Mouse (Mus musculus): ENCODE data around the gene Pitpnm3. TPM values are rescaled to one million over a fixed set of nuclear protein-coding genes. Genes with fewer than 3 reads are reported as not detected.
A peak's percentile ranks its signal among the peaks of the same experiment; 100 is the strongest.

The Pitpnm3 gene
- polyA plus RNA-seq, 1 experiment from 2014 or later: 0.07 TPM

DNA sequence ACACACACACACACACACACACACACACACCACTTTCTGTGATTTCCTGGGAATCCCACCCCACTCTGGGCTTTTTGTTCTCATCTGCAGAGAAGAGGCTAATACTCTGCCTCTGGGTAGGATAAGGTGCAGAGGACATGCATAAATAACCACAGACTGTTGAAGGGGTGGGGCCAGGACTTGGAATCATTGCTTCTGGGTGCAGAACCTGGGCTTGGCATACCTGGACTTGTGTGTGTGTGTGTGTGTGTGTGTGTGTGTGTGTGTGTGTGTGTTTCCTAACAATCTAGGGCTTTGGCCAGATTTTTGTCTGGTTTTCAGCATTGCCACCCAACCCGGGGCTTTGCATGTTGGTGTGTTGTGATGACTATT is 10.3 kb upstream of the Pitpnm3 start:
- Histone ChIP-seq H3K4me2 (no peak overlapping the region), H3K4me3 (ENCODE audit: low read depth, low read length) (no peak overlapping the region), H3K9ac (ENCODE audit: low read depth, low read length) (no peak overlapping the region), H3K27me3 (ENCODE audit: control insufficient read depth, insufficient read depth, low read length) (peaks cover 4% of the 10 kb centered on the region; the same call in 1 of the 2 replicates), H3K9me3 (replicated peaks; ENCODE audit: control insufficient read depth, low read length) (no peaks in the 10 kb centered on the region), H3K4me1 (ENCODE audit: control insufficient read depth, insufficient read depth, low read length) (no peaks in the 10 kb centered on the region), H3K36me3 (ENCODE audit: control insufficient read depth, insufficient read depth, low read length) (no peaks in the 10 kb centered on the region), H3K27ac (ENCODE audit: low read depth, low read length) (no peak overlapping the region)
- no peak for ATAC-seq (replicated peaks; ENCODE audit: insufficient number of reproducible peaks, low FRiP score, low TSS enrichment)
- WGBS (ENCODE audit: insufficient replicate concordance): 94% methylated on average over 1 of the region's 1 CpGs

DNA sequence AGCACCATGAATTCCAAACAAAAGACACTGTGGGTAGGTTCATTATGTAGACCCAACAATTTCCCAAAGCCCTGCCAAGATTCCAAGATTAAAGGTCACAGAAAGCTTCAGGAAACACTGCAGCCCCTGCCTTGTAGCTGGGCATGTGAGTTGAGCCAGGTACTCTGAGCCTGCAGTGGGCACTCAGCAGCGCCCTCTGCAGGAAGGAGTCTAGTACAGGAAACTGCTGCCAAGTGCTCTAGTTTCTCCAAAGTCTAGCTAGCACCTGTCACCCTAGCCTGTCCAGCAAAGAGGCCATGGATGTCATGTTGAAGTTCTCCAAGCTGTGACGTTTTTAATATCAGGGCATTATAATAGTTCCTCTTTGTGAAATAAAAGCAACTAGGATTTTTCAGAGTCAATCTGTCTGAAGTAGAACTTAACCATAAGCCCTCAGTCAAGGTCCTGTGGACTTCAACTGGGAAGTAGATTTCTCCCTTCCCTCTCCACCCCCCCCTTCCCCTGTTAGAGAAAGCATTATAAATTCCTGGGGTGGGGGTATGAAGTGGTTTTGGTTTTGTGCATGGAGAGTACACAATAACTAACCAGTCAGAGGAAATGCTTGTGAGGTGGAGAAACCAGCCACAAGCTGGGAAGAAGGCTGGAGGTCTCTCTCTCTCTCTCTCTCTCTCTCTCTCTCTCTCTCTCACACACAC is 9.8 kb upstream of the Pitpnm3 start:
- Histone ChIP-seq H3K9me3 (replicated peaks; ENCODE audit: control insufficient read depth, low read length) (no peaks in the 10 kb centered on the region), H3K36me3 (ENCODE audit: control insufficient read depth, insufficient read depth, low read length) (no peaks in the 10 kb centered on the region), H3K27me3 (ENCODE audit: control insufficient read depth, insufficient read depth, low read length) (peaks cover 4% of the 10 kb centered on the region; the same call in 1 of the 2 replicates), H3K27ac (ENCODE audit: low read depth, low read length) (no peak overlapping the region), H3K4me1 (ENCODE audit: control insufficient read depth, insufficient read depth, low read length) (no peaks in the 10 kb centered on the region), H3K4me2 (no peak overlapping the region), H3K9ac (ENCODE audit: low read depth, low read length) (no peak overlapping the region), H3K4me3 (ENCODE audit: low read depth, low read length) (no peak overlapping the region)
- 8% methylated on average over 2 of the region's 2 CpGs for WGBS (ENCODE audit: insufficient replicate concordance)
- ATAC-seq (replicated peaks; ENCODE audit: insufficient number of reproducible peaks, low FRiP score, low TSS enrichment): no peak

DNA sequence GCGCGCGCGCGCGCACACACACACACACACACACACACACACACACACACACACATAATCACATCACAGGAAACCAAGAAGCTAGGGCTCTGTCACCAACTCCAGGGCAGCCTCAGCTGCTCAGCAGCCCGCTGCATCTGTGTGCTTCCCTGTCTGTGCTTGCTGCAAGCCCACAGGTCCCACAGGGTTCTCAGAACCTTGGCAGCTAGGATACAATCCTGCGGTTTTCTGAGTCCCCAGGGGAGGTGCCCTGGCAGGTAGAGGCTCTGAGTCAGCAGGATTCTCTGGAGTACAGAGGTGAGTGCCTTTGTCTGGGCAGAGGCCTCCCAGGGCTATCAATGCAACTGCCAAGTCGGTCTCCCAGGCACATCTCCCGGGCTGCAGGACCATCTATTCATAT is 7.3 kb upstream of the Pitpnm3 start:
- H3K27ac ChIP-seq (ENCODE audit: low read depth, low read length): no peak overlapping the region
- WGBS (ENCODE audit: insufficient replicate concordance): 55% methylated on average over 10 of the region's 10 CpGs
- H3K27me3 ChIP-seq (ENCODE audit: control insufficient read depth, insufficient read depth, low read length): peaks cover 11% of the 10 kb centered on the region
- no peaks in the 10 kb centered on the region for H3K36me3 ChIP-seq (ENCODE audit: control insufficient read depth, insufficient read depth, low read length)
- H3K4me3 ChIP-seq (ENCODE audit: low read depth, low read length): no peak overlapping the region
- ATAC-seq (replicated peaks; ENCODE audit: insufficient number of reproducible peaks, low FRiP score, low TSS enrichment): no peak
- no peaks in the 10 kb centered on the region for H3K4me1 ChIP-seq (ENCODE audit: control insufficient read depth, insufficient read depth, low read length)
- H3K4me2 ChIP-seq: no peak overlapping the region
- no peaks in the 10 kb centered on the region for H3K9me3 ChIP-seq (replicated peaks; ENCODE audit: control insufficient read depth, low read length)
- H3K9ac ChIP-seq (ENCODE audit: low read depth, low read length): no peak overlapping the region

DNA sequence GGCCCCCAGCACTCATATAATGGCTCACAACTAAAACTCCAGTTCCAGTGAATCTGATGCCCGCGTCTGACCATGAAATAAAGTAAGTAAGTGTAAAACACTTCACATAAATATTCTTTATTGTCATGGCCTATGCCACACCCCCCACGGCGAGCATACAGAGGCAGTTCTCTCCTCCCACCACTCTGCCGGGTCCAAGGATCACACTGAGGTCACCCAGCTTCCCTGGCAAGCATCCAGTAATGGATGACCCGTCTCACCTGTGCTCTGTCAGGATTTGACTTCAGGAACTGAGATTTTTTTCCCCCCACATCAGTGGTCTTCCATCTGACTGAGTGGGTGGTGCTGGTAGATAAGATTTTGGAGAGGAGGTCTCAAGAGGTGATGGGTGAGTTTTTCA is 4.6 kb upstream of the Pitpnm3 start:
- 57% methylated on average over 6 of the region's 6 CpGs for WGBS (ENCODE audit: insufficient replicate concordance)
- Histone ChIP-seq H3K4me3 (ENCODE audit: low read depth, low read length) (no peak overlapping the region), H3K36me3 (ENCODE audit: control insufficient read depth, insufficient read depth, low read length) (no peaks in the 10 kb centered on the region), H3K4me2 (no peak overlapping the region), H3K27ac (ENCODE audit: low read depth, low read length) (no peak overlapping the region), H3K9ac (ENCODE audit: low read depth, low read length) (no peak overlapping the region), H3K4me1 (ENCODE audit: control insufficient read depth, insufficient read depth, low read length) (peaks cover 2% of the 10 kb centered on the region; the same call in 1 of the 2 replicates), H3K27me3 (ENCODE audit: control insufficient read depth, insufficient read depth, low read length) (peaks cover 36% of the 10 kb centered on the region), H3K9me3 (replicated peaks; ENCODE audit: control insufficient read depth, low read length) (no peaks in the 10 kb centered on the region)
- ATAC-seq (replicated peaks; ENCODE audit: insufficient number of reproducible peaks, low FRiP score, low TSS enrichment): no peak

DNA sequence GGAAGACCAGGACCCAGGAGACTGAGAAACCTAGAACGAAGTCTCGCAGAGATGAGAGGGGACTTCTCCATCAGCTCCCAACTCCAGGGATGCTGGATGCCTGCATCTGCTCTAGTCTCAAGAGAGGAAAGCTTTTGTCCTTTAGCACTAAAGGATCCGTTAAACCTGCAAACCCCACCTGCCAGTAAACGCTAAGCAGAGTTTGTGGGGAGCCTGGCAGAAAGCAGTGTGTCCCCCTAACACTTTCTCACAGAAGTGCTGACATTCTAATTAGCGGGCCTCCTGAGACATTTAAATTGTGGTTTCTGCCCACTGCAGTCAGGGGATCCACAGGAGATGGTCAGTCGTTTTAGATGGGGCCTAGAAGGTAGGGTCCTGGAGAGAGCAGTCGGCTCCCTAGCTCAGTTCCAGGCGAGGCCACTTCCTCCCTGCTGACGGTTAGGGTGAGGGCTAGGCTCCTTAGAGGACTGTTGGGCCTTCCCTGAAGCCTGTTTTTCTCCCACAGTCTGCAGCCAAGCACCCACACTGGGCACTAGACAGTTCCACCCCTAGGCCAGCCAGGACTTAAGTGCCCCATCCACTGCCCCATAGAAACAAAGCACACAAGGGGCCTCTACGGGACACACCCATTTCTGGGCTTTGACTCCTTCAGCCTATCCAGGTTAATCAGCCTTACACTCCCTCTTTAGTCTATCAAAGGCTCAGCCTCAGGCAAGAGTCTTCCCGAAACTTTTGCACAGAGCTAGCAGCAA is 829 bp upstream of the Pitpnm3 start:
- Histone ChIP-seq H3K4me3 (ENCODE audit: low read depth, low read length) (peak overlapping the region; percentile 65; the same call in 1 of the 2 replicates), H3K27ac (ENCODE audit: low read depth, low read length) (no peak overlapping the region), H3K36me3 (ENCODE audit: control insufficient read depth, insufficient read depth, low read length) (no peaks in the 10 kb centered on the region), H3K27me3 (ENCODE audit: control insufficient read depth, insufficient read depth, low read length) (peaks cover 56% of the 10 kb centered on the region), H3K4me1 (ENCODE audit: control insufficient read depth, insufficient read depth, low read length) (peaks cover 13% of the 10 kb centered on the region), H3K9ac (ENCODE audit: low read depth, low read length) (no peak overlapping the region), H3K4me2 (peak overlapping the region; percentile 98), H3K9me3 (replicated peaks; ENCODE audit: control insufficient read depth, low read length) (no peaks in the 10 kb centered on the region)
- no peak for ATAC-seq (replicated peaks; ENCODE audit: insufficient number of reproducible peaks, low FRiP score, low TSS enrichment)
- WGBS (ENCODE audit: insufficient replicate concordance): 26% methylated on average over 11 of the region's 11 CpGs

DNA sequence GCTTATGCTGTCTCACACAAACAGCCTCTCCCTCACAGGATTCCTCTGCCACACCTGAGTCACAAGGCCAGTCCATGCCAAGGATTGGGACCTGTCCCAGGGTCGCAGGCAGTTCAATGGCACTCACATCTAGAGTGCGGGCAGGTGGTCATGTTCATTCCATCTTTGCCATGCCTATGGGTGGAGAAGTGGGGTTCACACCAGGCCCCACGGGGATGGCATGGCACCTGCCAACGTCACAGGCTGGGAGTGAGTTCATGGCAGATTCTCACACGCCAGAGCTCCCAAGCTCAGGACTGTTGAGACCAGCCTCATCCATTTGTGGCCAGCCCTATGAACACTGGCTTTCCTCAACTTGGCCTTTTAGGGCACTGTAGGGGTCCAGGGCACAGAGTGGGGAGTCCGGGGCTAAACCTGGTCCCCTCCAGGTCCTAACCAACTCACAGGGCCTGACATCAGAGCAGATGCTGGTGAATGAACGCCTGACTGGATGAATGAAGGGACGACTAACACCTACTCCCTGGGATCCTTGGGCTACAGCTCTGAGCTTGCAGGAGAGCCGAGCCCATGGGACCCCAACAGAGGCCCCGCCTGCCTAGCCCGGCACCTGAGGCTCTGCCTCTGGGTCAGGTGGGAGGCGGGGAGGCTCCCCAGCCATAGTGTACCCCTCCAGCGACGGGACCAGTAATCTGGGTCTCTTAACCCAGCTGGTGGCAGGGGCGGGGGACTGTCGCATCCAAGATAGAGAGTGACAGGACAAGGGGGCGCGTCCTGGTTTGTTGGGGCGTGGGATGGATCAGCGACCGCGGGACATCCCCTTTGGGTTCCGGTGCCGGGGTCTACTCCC is 819 bp downstream of the Pitpnm3 start:
- Histone ChIP-seq H3K4me1 (ENCODE audit: control insufficient read depth, insufficient read depth, low read length) (peaks cover 24% of the 10 kb centered on the region), H3K9me3 (replicated peaks; ENCODE audit: control insufficient read depth, low read length) (no peaks in the 10 kb centered on the region), H3K9ac (ENCODE audit: low read depth, low read length) (peak overlapping the region; percentile 68), H3K27me3 (ENCODE audit: control insufficient read depth, insufficient read depth, low read length) (peaks cover 56% of the 10 kb centered on the region), H3K36me3 (ENCODE audit: control insufficient read depth, insufficient read depth, low read length) (no peaks in the 10 kb centered on the region), H3K27ac (ENCODE audit: low read depth, low read length) (no peak overlapping the region), H3K4me2 (peak overlapping the region; percentile 98), H3K4me3 (ENCODE audit: low read depth, low read length) (peak overlapping the region; percentile 65)
- 12% methylated on average over 24 of the region's 24 CpGs for WGBS (ENCODE audit: insufficient replicate concordance)
- ATAC-seq (replicated peaks; ENCODE audit: insufficient number of reproducible peaks, low FRiP score, low TSS enrichment): no peak

DNA sequence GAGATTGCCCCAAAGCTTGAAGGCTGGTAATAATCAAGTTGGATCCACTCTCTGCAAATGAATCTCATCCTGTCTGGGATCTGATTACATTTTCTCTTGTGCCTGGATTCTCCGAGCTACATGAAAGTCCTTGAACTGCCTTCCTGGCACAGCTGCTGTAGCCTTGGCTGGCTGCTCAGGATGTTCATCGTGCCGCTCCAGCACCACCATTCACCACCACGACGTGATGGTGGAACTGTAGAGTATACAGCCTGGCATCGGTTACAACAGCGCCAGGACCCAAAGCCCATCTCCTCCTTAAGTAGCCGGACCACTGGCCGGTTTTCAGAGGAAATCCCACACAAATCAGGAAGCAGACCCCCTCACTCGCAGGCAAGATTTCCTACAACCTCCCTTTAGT is 2.5 kb downstream of the Pitpnm3 start:
- no peak overlapping the region for H3K27ac ChIP-seq (ENCODE audit: low read depth, low read length)

DNA sequence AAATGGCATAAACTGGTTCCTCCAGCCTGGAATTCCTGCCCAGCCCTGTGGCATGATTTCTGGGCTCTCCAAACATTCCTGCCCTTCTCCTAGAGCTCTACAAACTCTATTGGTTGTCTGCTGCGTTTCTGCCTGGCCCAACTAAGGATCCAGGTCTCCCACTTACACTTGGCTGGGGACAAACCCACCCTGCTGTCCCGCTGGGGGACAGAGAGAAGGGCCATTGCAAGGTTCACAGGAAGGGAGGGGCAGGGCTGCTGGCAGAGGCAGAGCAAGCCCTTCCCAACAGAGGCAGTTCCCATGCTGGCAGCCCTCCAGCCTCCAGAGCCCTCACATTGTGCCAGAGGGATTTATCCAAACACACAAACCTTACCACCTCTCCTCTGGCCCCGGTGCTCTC is 3.3 kb downstream of the Pitpnm3 start:
- H3K4me3 ChIP-seq (ENCODE audit: low read depth, low read length): no peak overlapping the region
- H3K9ac ChIP-seq (ENCODE audit: low read depth, low read length): no peak overlapping the region
- H3K27me3 ChIP-seq (ENCODE audit: control insufficient read depth, insufficient read depth, low read length): peaks cover 44% of the 10 kb centered on the region
- no peak overlapping the region for H3K4me2 ChIP-seq
- no peak overlapping the region for H3K27ac ChIP-seq (ENCODE audit: low read depth, low read length)
- H3K9me3 ChIP-seq (replicated peaks; ENCODE audit: control insufficient read depth, low read length): no peaks in the 10 kb centered on the region
- no peak for ATAC-seq (replicated peaks; ENCODE audit: insufficient number of reproducible peaks, low FRiP score, low TSS enrichment)
- peaks cover 28% of the 10 kb centered on the region for H3K4me1 ChIP-seq (ENCODE audit: control insufficient read depth, insufficient read depth, low read length)
- WGBS (ENCODE audit: insufficient replicate concordance): 26% methylated on average over 3 of the region's 3 CpGs
- no peaks in the 10 kb centered on the region for H3K36me3 ChIP-seq (ENCODE audit: control insufficient read depth, insufficient read depth, low read length)

More for the DNA sequence above, 2.5 kb downstream of the Pitpnm3 start:
- 72% methylated on average over 10 of the region's 10 CpGs for WGBS (ENCODE audit: insufficient replicate concordance)
- Histone ChIP-seq H3K9me3 (replicated peaks; ENCODE audit: control insufficient read depth, low read length) (no peaks in the 10 kb centered on the region), H3K4me1 (ENCODE audit: control insufficient read depth, insufficient read depth, low read length) (peaks cover 28% of the 10 kb centered on the region), H3K4me2 (no peak overlapping the region), H3K36me3 (ENCODE audit: control insufficient read depth, insufficient read depth, low read length) (no peaks in the 10 kb centered on the region), H3K27me3 (ENCODE audit: control insufficient read depth, insufficient read depth, low read length) (peaks cover 50% of the 10 kb centered on the region), H3K4me3 (ENCODE audit: low read depth, low read length) (no peak overlapping the region), H3K9ac (ENCODE audit: low read depth, low read length) (no peak overlapping the region)
- ATAC-seq (replicated peaks; ENCODE audit: insufficient number of reproducible peaks, low FRiP score, low TSS enrichment): no peak
